Mouse (Mus musculus) liver, embryonic 14.5 days (tissue): ENCODE measurements at regions not wholly inside any gene's neighbourhood (a gene's known extent, or its start where the extent isn't known, plus 50 kb on each side); places are given as distances from the start of the nearest gene placed in this dataset.

Experiments used
- CTCF ChIP-seq: IDR thresholded peaks from 2 replicates; pipeline ENCODE4 v1.5.1; 2016; ENCODE audit warnings: antibody characterized with exemption, low read depth, control low read depth
- EP300 ChIP-seq: IDR thresholded peaks from 2 replicates; pipeline ENCODE4 v1.6.1; 2016; ENCODE audit warnings: antibody characterized with exemption, low read depth

- TF ChIP-seq CTCF, result no peak
- TF ChIP-seq EP300, result no peak
Observed at GRCm38 (mm10) chr15:10792156-10792555, 77.7 kb upstream of the Rai14 start.
